Mouse (Mus musculus): ENCODE measurements around the gene Wwox. TPM values are rescaled to one million over a fixed set of nuclear protein-coding genes. Genes with fewer than 3 reads are reported as not detected.

The Wwox gene
- polyA plus RNA-seq, 1 experiment from 2014 or later: 13.3 TPM

DNA sequence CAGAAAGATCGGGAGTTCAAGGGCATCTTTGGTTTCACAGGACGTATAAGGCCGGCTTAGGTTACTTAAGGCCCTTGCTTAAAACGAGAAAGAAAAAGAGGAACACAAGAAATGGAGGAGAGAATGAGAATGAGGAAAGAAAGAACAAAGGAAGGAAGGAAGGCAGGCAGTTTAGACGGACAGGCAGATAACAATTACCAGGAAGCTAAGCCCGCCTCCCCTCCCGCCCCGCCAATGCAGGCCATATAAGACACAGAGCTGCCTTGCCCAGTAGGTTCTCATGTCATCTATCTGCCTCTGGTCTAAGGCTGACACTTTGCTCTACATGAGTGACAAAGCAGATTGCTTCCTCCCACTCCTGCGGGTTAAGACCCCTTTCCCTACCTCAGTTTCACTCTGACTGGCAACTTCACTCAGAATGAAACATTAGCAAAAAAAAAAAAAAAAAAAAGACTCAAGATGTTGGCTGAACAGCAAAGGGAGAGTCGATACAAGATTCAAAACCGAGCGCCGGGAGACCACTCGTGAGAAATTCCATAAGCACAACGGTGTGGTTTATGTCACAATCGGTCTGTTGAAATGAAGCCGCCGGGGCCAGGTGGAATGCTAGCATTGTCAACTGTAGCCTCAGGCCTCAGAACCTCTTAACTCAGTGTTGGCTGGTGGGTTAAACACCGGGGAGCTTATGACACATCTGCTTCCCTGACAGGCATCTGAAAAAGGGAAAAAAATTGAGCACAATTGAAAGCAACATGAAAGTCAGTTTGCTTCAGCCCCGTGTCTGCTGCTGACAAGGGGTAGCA, 787.5 kb downstream of the Wwox start:
- no peaks in the 10 kb centered on the region for H3K9me3 ChIP-seq (replicated peaks; ENCODE audit: control insufficient read depth, low read length, poor library complexity, severe bottlenecking)
- no peaks in the 10 kb centered on the region for H3K27me3 ChIP-seq (ENCODE audit: control insufficient read depth, insufficient read depth, low read depth, low read length)
- no peak for ATAC-seq
- H3K4me1 ChIP-seq (ENCODE audit: control insufficient read depth, insufficient read depth, low read length): peaks cover 2% of the 10 kb centered on the region; the same call in 1 of the 2 replicates
- H3K9ac ChIP-seq (ENCODE audit: low read depth, low read length): no peak overlapping the region
- 61% methylated on average over 20 of the region's 20 CpGs for WGBS
- H3K4me3 ChIP-seq (ENCODE audit: low read depth, low read length): no peak overlapping the region
- no peak overlapping the region for H3K4me2 ChIP-seq (ENCODE audit: low read length)
- H3K36me3 ChIP-seq (ENCODE audit: control insufficient read depth, insufficient read depth, low read length): no peaks in the 10 kb centered on the region
- no peak overlapping the region for H3K27ac ChIP-seq (ENCODE audit: low read length)

DNA sequence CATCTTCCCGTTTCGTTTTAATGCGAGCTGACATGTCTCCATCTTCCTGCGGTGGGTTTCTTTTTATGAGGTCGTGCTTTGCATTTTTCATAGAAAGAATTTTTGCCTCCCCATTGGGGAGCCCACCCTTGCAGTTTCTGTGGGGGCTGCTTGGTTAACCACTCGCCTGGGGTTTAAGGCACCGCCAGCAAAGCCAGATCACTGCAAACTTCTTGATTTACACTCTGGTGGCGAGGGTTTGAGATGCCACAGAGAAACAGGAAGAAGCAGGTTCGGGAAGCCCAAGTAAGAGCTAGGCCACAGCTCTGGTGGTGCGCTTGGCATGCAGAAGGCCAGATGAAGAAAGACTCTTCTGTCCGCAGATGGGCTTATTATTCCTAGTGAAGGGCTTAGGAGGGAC, 789.4 kb downstream of the Wwox start:
- Histone ChIP-seq H3K9ac (ENCODE audit: low read depth, low read length) (no peak overlapping the region), H3K36me3 (ENCODE audit: control insufficient read depth, insufficient read depth, low read length) (no peaks in the 10 kb centered on the region), H3K27me3 (ENCODE audit: control insufficient read depth, insufficient read depth, low read depth, low read length) (no peaks in the 10 kb centered on the region), H3K4me1 (ENCODE audit: control insufficient read depth, insufficient read depth, low read length) (peaks cover 2% of the 10 kb centered on the region; the same call in 1 of the 2 replicates), H3K27ac (ENCODE audit: low read length) (no peak overlapping the region), H3K4me3 (ENCODE audit: low read depth, low read length) (no peak overlapping the region), H3K4me2 (ENCODE audit: low read length) (no peak overlapping the region), H3K9me3 (replicated peaks; ENCODE audit: control insufficient read depth, low read length, poor library complexity, severe bottlenecking) (no peaks in the 10 kb centered on the region)
- no peak for ATAC-seq
- 73% methylated on average over 11 of the region's 11 CpGs for WGBS

GRCm38 (mm10) chr8:115234068-115234467, 794.6 kb downstream of the Wwox start:
- H3K27me3 ChIP-seq (ENCODE audit: control insufficient read depth, insufficient read depth, low read depth, low read length): no peaks in the 10 kb centered on the region
- no peak overlapping the region for H3K4me2 ChIP-seq (ENCODE audit: low read length)
- no peaks in the 10 kb centered on the region for H3K36me3 ChIP-seq (ENCODE audit: control insufficient read depth, insufficient read depth, low read length)
- no peak overlapping the region for H3K4me3 ChIP-seq (ENCODE audit: low read depth, low read length)
- 86% methylated on average over 6 of the region's 6 CpGs for WGBS
- no peaks in the 10 kb centered on the region for H3K9me3 ChIP-seq (replicated peaks; ENCODE audit: control insufficient read depth, low read length, poor library complexity, severe bottlenecking)
- H3K9ac ChIP-seq (ENCODE audit: low read depth, low read length): no peak overlapping the region
- no peak for ATAC-seq
- H3K4me1 ChIP-seq (ENCODE audit: control insufficient read depth, insufficient read depth, low read length): peaks cover 6% of the 10 kb centered on the region; the same call in 1 of the 2 replicates
- H3K27ac ChIP-seq (ENCODE audit: low read length): no peak overlapping the region

- no peak overlapping the region for H3K4me3 ChIP-seq (ENCODE audit: low read depth, low read length)
- no peak overlapping the region for H3K4me2 ChIP-seq (ENCODE audit: low read length)
- 12% methylated on average over 9 of the region's 9 CpGs for WGBS
- H3K27ac ChIP-seq (ENCODE audit: low read length): no peak overlapping the region
- no peaks in the 10 kb centered on the region for H3K27me3 ChIP-seq (ENCODE audit: control insufficient read depth, insufficient read depth, low read depth, low read length)
- no peak for ATAC-seq
- H3K9me3 ChIP-seq (replicated peaks; ENCODE audit: control insufficient read depth, low read length, poor library complexity, severe bottlenecking): no peaks in the 10 kb centered on the region
- H3K36me3 ChIP-seq (ENCODE audit: control insufficient read depth, insufficient read depth, low read length): no peaks in the 10 kb centered on the region
- no peak overlapping the region for H3K9ac ChIP-seq (ENCODE audit: low read depth, low read length)
- peaks cover 6% of the 10 kb centered on the region; the same call in 1 of the 2 replicates for H3K4me1 ChIP-seq (ENCODE audit: control insufficient read depth, insufficient read depth, low read length)
Observed at GRCm38 (mm10) chr8:115237596-115237995, 798.1 kb downstream of the Wwox start.

- Histone ChIP-seq H3K4me1 (ENCODE audit: control insufficient read depth, insufficient read depth, low read length) (no peaks in the 10 kb centered on the region), H3K9me3 (replicated peaks; ENCODE audit: control insufficient read depth, low read length, poor library complexity, severe bottlenecking) (no peaks in the 10 kb centered on the region), H3K4me3 (ENCODE audit: low read depth, low read length) (no peak overlapping the region), H3K36me3 (ENCODE audit: control insufficient read depth, insufficient read depth, low read length) (no peaks in the 10 kb centered on the region), H3K4me2 (ENCODE audit: low read length) (no peak overlapping the region), H3K9ac (ENCODE audit: low read depth, low read length) (no peak overlapping the region), H3K27me3 (ENCODE audit: control insufficient read depth, insufficient read depth, low read depth, low read length) (no peaks in the 10 kb centered on the region; the same call in 1 of the 2 replicates), H3K27ac (ENCODE audit: low read length) (no peak overlapping the region)
- no peak for ATAC-seq
- WGBS: 25% methylated on average over 9 of the region's 9 CpGs
Observed at GRCm38 (mm10) chr8:115243465-115244027, 804.1 kb downstream of the Wwox start.

GRCm38 (mm10) chr8:115249688-115250366, 810.4 kb downstream of the Wwox start:
- no peak overlapping the region for H3K27ac ChIP-seq (ENCODE audit: low read length)
- H3K4me1 ChIP-seq (ENCODE audit: control insufficient read depth, insufficient read depth, low read length): peaks cover 8% of the 10 kb centered on the region; the same call in 1 of the 2 replicates
- H3K9ac ChIP-seq (ENCODE audit: low read depth, low read length): no peak overlapping the region
- no peak overlapping the region for H3K4me3 ChIP-seq (ENCODE audit: low read depth, low read length)
- 29% methylated on average over 22 of the region's 22 CpGs for WGBS
- no peaks in the 10 kb centered on the region for H3K9me3 ChIP-seq (replicated peaks; ENCODE audit: control insufficient read depth, low read length, poor library complexity, severe bottlenecking)
- peak overlapping the region; percentile 30 for H3K4me2 ChIP-seq (ENCODE audit: low read length)
- no peaks in the 10 kb centered on the region; the same call in 1 of the 2 replicates for H3K27me3 ChIP-seq (ENCODE audit: control insufficient read depth, insufficient read depth, low read depth, low read length)
- no peaks in the 10 kb centered on the region for H3K36me3 ChIP-seq (ENCODE audit: control insufficient read depth, insufficient read depth, low read length)
- no peak for ATAC-seq

DNA sequence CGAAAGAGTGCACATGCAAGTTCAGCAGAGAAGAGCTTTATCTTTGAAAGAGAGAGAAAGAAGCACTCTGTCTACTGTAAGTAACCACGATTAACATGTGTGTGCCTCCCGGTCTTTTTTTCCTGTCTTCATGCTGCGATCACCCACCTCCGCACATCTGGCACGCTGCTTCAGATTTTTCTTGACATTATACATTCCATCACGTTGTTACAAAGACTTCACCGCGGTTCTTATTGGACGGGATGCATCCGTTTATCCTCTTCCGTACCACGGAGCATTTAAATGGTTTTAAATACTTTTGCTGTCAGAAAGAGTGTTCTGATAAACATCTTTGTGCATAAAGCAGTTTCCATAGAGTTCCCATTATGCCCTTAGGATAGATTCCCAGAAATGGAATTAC, 816.1 kb downstream of the Wwox start:
- Histone ChIP-seq H3K4me1 (ENCODE audit: control insufficient read depth, insufficient read depth, low read length) (peaks cover 8% of the 10 kb centered on the region; the same call in 1 of the 2 replicates), H3K4me3 (ENCODE audit: low read depth, low read length) (no peak overlapping the region), H3K27me3 (ENCODE audit: control insufficient read depth, insufficient read depth, low read depth, low read length) (no peaks in the 10 kb centered on the region), H3K4me2 (ENCODE audit: low read length) (no peak overlapping the region), H3K36me3 (ENCODE audit: control insufficient read depth, insufficient read depth, low read length) (no peaks in the 10 kb centered on the region), H3K27ac (ENCODE audit: low read length) (no peak overlapping the region), H3K9ac (ENCODE audit: low read depth, low read length) (no peak overlapping the region), H3K9me3 (replicated peaks; ENCODE audit: control insufficient read depth, low read length, poor library complexity, severe bottlenecking) (no peaks in the 10 kb centered on the region)
- ATAC-seq: no peak
- 80% methylated on average over 13 of the region's 13 CpGs for WGBS

- no peak for ATAC-seq
- H3K4me3 ChIP-seq (ENCODE audit: low read depth, low read length): no peak overlapping the region
- no peaks in the 10 kb centered on the region for H3K9me3 ChIP-seq (replicated peaks; ENCODE audit: control insufficient read depth, low read length, poor library complexity, severe bottlenecking)
- H3K27me3 ChIP-seq (ENCODE audit: control insufficient read depth, insufficient read depth, low read depth, low read length): no peaks in the 10 kb centered on the region
- no peak overlapping the region for H3K27ac ChIP-seq (ENCODE audit: low read length)
- no peak overlapping the region for H3K9ac ChIP-seq (ENCODE audit: low read depth, low read length)
- no peak overlapping the region for H3K4me2 ChIP-seq (ENCODE audit: low read length)
- 90% methylated on average over 17 of the region's 17 CpGs for WGBS
- H3K36me3 ChIP-seq (ENCODE audit: control insufficient read depth, insufficient read depth, low read length): no peaks in the 10 kb centered on the region
- H3K4me1 ChIP-seq (ENCODE audit: control insufficient read depth, insufficient read depth, low read length): peaks cover 8% of the 10 kb centered on the region; the same call in 1 of the 2 replicates
Observed at GRCm38 (mm10) chr8:115257417-115257816, 818.0 kb downstream of the Wwox start.

- Histone ChIP-seq H3K27me3 (ENCODE audit: control insufficient read depth, insufficient read depth, low read depth, low read length) (no peaks in the 10 kb centered on the region), H3K9me3 (replicated peaks; ENCODE audit: control insufficient read depth, low read length, poor library complexity, severe bottlenecking) (no peaks in the 10 kb centered on the region), H3K4me3 (ENCODE audit: low read depth, low read length) (no peak overlapping the region), H3K9ac (ENCODE audit: low read depth, low read length) (no peak overlapping the region), H3K36me3 (ENCODE audit: control insufficient read depth, insufficient read depth, low read length) (no peaks in the 10 kb centered on the region), H3K4me2 (ENCODE audit: low read length) (no peak overlapping the region), H3K4me1 (ENCODE audit: control insufficient read depth, insufficient read depth, low read length) (peaks cover 8% of the 10 kb centered on the region; the same call in 1 of the 2 replicates), H3K27ac (ENCODE audit: low read length) (no peak overlapping the region)
- no peak for ATAC-seq
- 40% methylated on average over 12 of the region's 12 CpGs for WGBS
Observed at GRCm38 (mm10) chr8:115259806-115260205, 820.4 kb downstream of the Wwox start.

Measured in midbrain, embryonic 16.5 days (tissue).